In genomic region chr5:23410040-23410717, GRCm38 (mm10) we compare ENCODE assay signal across 10 mouse cellular contexts. TPM values are rescaled to one million over a fixed set of nuclear protein-coding genes. Genes with fewer than 3 reads are reported as not detected.
DNase-seq lines count a peak whose midpoint lies in the region; ATAC-seq and TF ChIP-seq lines count a peak whose summit lies in the region.
"Had no signal": no experiment of that assay in that cellular context is flagged by ENCODE, and none has a peak within 500 bp of the region (broad histone marks: within the 10 kb centered on the region; RNA-seq: fewer than 3 reads in every experiment).

No protein-coding gene starts in this region.

- H3K4me3 ChIP-seq in left cerebral cortex, adult 2 months = no peak overlapping the region
- H3K4me3 ChIP-seq in bone marrow macrophage, adult 2 months (ENCODE audit: insufficient read depth, low read length) = peak overlapping the region; percentile 29

- H3K27ac ChIP-seq in left cerebral cortex, adult 2 months = peak overlapping the region; percentile 15; the same call in 1 of the 2 replicates
- H3K27ac ChIP-seq in bone marrow macrophage, adult 2 months (ENCODE audit: insufficient read depth, low read depth, low read length) = peak overlapping the region; percentile 99

- no peak for TF ChIP-seq CTCF in left cerebral cortex, adult 2 months (IDR thresholded peaks at IDR 0.05)
- TF ChIP-seq CTCF in bone marrow macrophage, adult 2 months (IDR thresholded peaks at IDR 0.05; ENCODE audit: low read depth, low read length) = no peak

- DNase-seq in left cerebral cortex, adult 2 months (ENCODE audit: extremely low spot score in 1 of 2, low spot score in 2 of 2) = no peak
- no peak for DNase-seq in left cerebral cortex, adult 8-10 months (ENCODE audit: low spot score in 2 of 2)
- DNase-seq in heart, postnatal 4 days = peak; percentile 44
- no peak for DNase-seq in right cerebral cortex, postnatal 36 days (ENCODE audit: low spot score in 2 of 2)
- no peak for DNase-seq in layer of hippocampus, adult 9-11 months
- no peak for DNase-seq in urinary bladder, adult 18-20 months (ENCODE audit: low spot score in 2 of 2)
- DNase-seq: cerebellum, adult 9-11 months; spleen, adult 18-20 months had no signal

- peaks cover 71% of the 10 kb centered on the region for H3K4me1 ChIP-seq in bone marrow macrophage, adult 2 months (ENCODE audit: control insufficient read depth, insufficient read depth, low read length)

- intact Hi-C loops in left cerebral cortex, adult 2 months (cut with DNase I) = no loop called here

- TF ChIP-seq POLR2A in bone marrow macrophage, adult 2 months (IDR thresholded peaks at IDR 0.05; ENCODE audit: borderline replicate concordance, low read depth, low read length) = no peak

- peak; percentile 89 for ATAC-seq in megakaryocyte progenitor cell, adult 5-6 weeks (replicated peaks; ENCODE audit: poor library complexity)

RNA-seq across cellular contexts. Expression of gene Kmt2e, which starts 24.1 kb away (rescaled TPM):
- 100 to 1,000 TPM; 101 to 102 TPM for total RNA-seq in left cerebral cortex, adult 2 months (2021)
- 100 to 1,000 TPM in 3 of 4 experiments, 10 to 100 TPM in 1; 95.8 to 105 (median 101) TPM for total RNA-seq in left cerebral cortex, adult 8-10 months (2022)
- 60.7 and 70.5 TPM in 2 replicates for polyA plus RNA-seq in bone marrow macrophage, adult 2 months (2012; ENCODE audit: insufficient read depth, insufficient read length, missing spikeins)
- 10 to 100 TPM; 57.0 to 58.4 TPM for total RNA-seq in heart, postnatal 4 days (2021)
- 122 and 127 TPM in 2 replicates for total RNA-seq in megakaryocyte progenitor cell, adult 5-6 weeks (2015)
- total RNA-seq in megakaryocyte progenitor cell, adult 5-6 weeks (2017) = 50.1 and 60.1 TPM in 2 replicates
